Mouse (Mus musculus) bone marrow macrophage, adult 2 months (primary cell): ENCODE data around the gene Prss8. TPM values are rescaled to one million over a fixed set of nuclear protein-coding genes. Genes with fewer than 3 reads are reported as not detected.

Experiments used
- H3K27ac ChIP-seq: 2 replicates; pipeline ENCODE4 v1.5.1; 2012; ENCODE audit warnings: low read depth, low read length; ENCODE audit not compliant: insufficient read depth
- H3K4me1 ChIP-seq: 2 replicates; pipeline ENCODE4 v1.6.1; 2012; ENCODE audit warnings: low read length; ENCODE audit not compliant: control insufficient read depth, insufficient read depth
- H3K4me3 ChIP-seq: 2 replicates; pipeline ENCODE4 v1.5.1; 2012; ENCODE audit warnings: mild to moderate bottlenecking, low read length, moderate library complexity; ENCODE audit not compliant: insufficient read depth
- CTCF ChIP-seq: IDR thresholded peaks from 2 replicates; pipeline ENCODE4 v1.5.1; 2012; ENCODE audit warnings: low read depth, mild to moderate bottlenecking, low read length, moderate library complexity
- POLR2A ChIP-seq: IDR thresholded peaks from 2 replicates; pipeline ENCODE4 v1.6.1; 2012; ENCODE audit warnings: mild to moderate bottlenecking, low read depth, low read length, borderline replicate concordance
- polyA plus RNA-seq: library from polyadenylated mRNA; stranded (reverse); fragments of >200 nt; gene quantifications from 2 replicates; pipeline ENCODE4 v1.2.4, GENCODE M21; 2012; ENCODE audit not compliant: missing spikeins, insufficient read depth, insufficient read length

Gene Prss8
- not detected in 2 replicates for polyA plus RNA-seq

DNA sequence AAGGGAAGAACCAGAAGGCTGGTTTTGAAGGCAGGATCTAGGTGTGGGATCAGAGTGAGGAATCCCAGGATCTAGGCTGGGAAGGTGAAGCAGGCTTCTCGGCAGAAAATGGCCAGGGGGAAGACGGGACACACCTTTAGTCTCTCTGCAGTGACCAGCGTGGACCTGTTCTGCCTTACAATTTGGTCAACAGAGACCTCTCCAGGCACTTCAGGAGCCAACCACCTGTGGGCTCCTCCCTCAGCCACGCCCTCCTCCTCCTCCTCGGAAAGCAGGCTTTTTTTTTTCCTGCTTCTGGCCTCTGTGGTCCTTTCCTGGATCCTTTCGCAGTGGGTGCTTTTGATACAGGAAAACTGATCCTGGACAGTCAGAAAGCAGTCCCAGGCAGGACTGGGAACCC is at the start of gene Prss8:
Prss8 (minus strand) TSS at position 182 of the 400 bp plus-strand sequence.
- peaks cover 28% of the 10 kb centered on the region for H3K4me1 ChIP-seq
- H3K4me3 ChIP-seq: no peak within 1 kb of the TSS
- H3K27ac ChIP-seq: no peak within 1 kb of the TSS
- TF ChIP-seq POLR2A (no peak), CTCF (no peak)

- H3K4me3 ChIP-seq: no peak overlapping the region
- H3K27ac ChIP-seq: no peak overlapping the region
- TF ChIP-seq CTCF: no peak
- no peak for TF ChIP-seq POLR2A
- H3K4me1 ChIP-seq: no peaks in the 10 kb centered on the region; the same call in 1 of the 2 replicates
Observed at GRCm38 (mm10) chr7:127978856-127979255, 49.0 kb upstream of the Prss8 start.

- no peak for TF ChIP-seq CTCF
- no peak for TF ChIP-seq POLR2A
- Histone ChIP-seq H3K4me1 (peaks cover 12% of the 10 kb centered on the region), H3K27ac (no peak overlapping the region)
Observed at GRCm38 (mm10) chr7:127974413-127974930, 44.6 kb upstream of the Prss8 start.

DNA sequence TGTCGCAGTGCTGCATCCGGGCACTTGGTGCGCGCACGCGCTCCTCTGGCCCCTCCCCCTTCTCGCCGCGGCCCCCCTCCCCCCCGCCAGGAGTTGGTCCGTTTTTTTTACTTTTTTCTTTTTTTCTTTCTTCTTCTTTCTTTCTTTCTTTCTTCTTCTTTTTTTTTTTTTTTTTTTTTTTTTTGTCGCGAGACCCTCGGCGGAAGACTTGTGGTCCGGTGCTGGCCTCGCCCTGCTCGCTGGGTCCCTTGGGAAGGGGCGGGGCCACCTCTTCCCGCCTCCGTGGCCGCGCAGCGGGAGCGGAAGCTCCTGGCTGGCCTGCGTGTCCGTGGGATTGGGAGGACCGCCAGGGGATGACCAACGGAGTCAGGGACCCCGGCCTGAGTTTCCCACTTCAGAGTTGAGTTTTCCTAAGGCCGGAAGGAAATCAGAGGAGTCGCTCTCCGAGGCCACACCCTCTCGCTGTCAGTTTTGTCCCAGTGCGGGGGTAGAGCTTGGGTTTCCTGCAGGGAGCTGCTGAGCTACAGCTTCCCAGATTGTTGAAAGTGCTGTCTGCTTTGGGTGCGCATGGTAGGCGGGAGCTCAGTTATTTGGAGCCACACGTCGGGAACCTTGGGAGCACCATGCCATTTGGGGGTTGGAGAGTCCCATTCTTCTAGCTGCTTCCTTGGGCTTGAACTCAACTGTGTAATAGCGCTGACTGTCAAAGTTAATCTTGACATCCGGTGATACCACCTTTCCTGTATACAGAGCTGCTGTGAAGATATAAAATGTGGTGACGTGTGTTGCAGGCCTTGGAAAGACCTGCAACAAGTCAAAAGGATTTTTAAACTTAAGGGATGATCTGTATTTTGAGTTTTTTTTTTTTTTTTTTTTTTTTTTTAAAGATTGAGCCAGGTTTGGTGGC is 38.3 kb upstream of the Prss8 start:
- H3K4me1 ChIP-seq: peaks cover 14% of the 10 kb centered on the region
- H3K27ac ChIP-seq: peak overlapping the region; percentile 89
- peak overlapping the region; percentile 95 for H3K4me3 ChIP-seq
- TF ChIP-seq POLR2A (no peak), CTCF (no peak)

More at GRCm38 (mm10) chr7:127974413-127974930, 44.6 kb upstream of the Prss8 start:
- no peak overlapping the region for H3K4me3 ChIP-seq

DNA sequence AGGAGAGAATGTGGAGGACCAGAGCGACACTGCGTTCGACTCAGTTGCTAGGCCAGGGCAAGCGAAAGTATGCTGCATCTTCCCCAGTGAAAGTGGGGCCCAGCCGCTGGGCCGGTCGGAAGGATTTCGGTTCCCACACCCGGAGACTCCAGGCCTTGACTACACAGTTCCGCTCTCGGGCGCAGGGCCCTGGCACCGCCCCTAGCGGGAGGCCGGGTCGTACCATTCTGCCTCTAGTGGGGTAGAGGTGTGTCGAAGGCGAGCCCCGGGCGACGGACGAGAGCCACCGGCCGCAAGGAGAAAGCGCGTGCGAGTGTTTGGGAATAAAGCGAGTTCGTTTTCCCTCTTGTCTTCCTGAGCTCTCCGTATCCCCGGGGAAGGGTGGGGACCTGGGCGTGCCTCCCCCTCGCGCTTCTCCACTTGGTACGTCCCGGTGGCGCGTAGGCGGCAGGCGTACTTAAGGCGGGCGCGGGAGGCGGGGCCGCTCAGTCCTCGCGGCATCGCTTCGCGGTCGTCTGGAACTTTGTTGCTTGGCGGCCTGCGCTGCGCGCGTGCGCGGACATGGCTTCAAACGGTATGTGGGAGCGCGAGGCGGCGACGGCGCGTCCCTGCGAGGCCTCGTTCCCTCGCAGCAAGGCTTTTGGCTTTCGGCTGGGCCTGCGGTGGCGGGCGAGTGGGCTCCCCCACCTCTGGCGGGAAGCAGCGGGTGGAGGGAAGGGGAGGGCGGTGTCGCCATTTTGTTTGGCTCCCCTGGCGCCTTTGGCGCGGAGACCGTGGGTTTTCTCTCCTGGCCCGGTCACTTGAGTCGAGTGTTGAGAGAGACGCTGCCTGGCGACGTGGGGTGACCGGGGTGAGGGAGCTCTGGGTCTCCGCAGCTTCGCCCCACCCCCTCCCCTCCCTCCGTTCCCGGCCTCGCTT is 37.4 kb upstream of the Prss8 start, which contains the start of gene Fus:
Fus (plus strand) TSS at position 454 of the 918 bp plus-strand sequence.
- Histone ChIP-seq H3K27ac (peak within 1 kb of the TSS; percentile 89), H3K4me1 (peaks cover 14% of the 10 kb centered on the region), H3K4me3 (peak within 1 kb of the TSS; percentile 95)
- peak; percentile 92; the same call in 1 of the 2 replicates for TF ChIP-seq POLR2A
- no peak for TF ChIP-seq CTCF

DNA sequence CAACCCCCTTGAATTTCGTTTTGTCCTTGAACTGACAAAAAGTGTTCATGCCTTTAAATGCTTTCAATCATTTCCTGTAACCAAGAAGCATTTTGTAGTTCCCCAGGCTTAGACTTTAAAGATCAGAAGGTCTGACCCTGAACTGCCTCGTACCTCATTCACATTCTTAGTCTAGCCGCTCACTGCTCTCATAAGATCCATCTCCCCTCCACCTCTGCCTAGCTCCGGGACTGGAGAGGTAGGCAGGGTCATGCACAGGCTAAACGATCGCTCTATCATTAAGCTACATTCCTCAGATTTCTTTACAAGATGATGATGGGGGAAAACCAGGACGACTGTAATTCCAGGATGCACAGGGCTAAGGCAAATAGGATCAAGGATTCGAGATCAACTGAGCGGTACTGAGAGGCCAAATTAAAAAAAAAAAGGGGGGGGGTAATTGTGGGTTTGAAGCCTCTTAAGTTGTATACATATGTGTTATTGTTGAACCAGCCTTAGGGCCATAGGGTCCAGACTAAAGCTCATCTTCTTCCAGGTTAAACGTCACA is 36.5 kb upstream of the Prss8 start:
- H3K4me3 ChIP-seq: peak overlapping the region; percentile 95
- peaks cover 14% of the 10 kb centered on the region for H3K4me1 ChIP-seq
- no peak for TF ChIP-seq CTCF
- no peak for TF ChIP-seq POLR2A
- H3K27ac ChIP-seq: peak overlapping the region; percentile 73

- H3K4me1 ChIP-seq: no peaks in the 10 kb centered on the region
- no peak overlapping the region for H3K4me3 ChIP-seq
- no peak overlapping the region for H3K27ac ChIP-seq
- TF ChIP-seq CTCF (no peak), POLR2A (no peak)
Observed at GRCm38 (mm10) chr7:127959364-127959763, 29.5 kb upstream of the Prss8 start.

DNA sequence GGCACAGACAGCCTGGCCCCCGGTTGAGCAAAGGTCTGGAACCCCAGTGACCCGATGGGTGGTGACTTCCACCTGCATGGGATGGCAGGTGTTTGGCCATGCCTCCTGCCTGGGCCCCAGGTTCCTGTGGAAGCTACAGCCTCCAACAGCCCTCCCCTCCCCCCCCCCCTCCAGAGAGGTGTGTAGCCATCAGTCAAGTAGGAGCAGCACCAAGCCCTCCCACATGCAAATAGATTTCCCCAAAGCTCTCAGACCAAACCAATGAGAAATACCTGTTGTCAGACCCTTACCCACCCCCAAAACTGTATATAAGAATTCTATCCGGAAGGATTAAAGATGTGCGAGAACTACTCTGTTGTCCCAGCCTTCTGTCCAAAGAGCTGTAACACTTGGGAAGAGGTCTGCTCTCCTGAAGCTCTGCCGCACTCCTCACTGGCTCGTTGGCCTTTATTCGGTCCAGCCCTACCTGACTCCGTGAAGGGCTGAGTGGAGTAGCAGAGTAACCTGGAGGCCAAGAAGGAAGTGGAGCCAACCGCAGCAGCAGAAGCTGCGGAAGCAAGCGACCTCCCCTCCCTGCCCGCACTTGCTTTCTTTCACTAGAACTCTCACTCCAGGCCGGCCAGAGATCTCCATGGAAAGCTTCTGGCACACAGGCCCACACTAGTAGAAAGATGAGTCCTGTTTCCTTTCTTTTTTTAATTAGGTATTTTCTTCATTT is 23.1 kb upstream of the Prss8 start:
- Histone ChIP-seq H3K4me3 (no peak overlapping the region), H3K27ac (no peak overlapping the region), H3K4me1 (peaks cover 6% of the 10 kb centered on the region)
- TF ChIP-seq CTCF (no peak), POLR2A (no peak)

- Histone ChIP-seq H3K27ac (no peak within 1 kb of the TSS), H3K4me3 (no peak within 1 kb of the TSS), H3K4me1 (peaks cover 6% of the 10 kb centered on the region)
- TF ChIP-seq POLR2A (no peak), CTCF (no peak)
Observed at GRCm38 (mm10) chr7:127946470-127947023, 16.6 kb upstream of the Prss8 start, which contains the start of gene Prss36. Gene Prss36 (minus strand): TSS chr7:127946725.
